Mouse (Mus musculus) kidney, adult 2 months (tissue): Measurements from ENCODE around the gene Adgrg1. TPM values are rescaled to one million over a fixed set of nuclear protein-coding genes. Genes with fewer than 3 reads are reported as not detected.

ENCODE experiments used
- DNase-seq: peaks from one replicate; pipeline ENCODE4 v3.0.0; 2021
- H3K27ac ChIP-seq: fragments of 200-500 bp; 2 replicates; pipeline ENCODE4 v1.5.1; 2012; ENCODE audit warnings: low read depth, low read length, control low read depth, inconsistent platforms; ENCODE audit not compliant: insufficient read depth
- H3K27me3 ChIP-seq: fragments of 200-500 bp; replicated peaks from 2 replicates; pipeline ENCODE4 v1.6.1; 2012; ENCODE audit warnings: mild to moderate bottlenecking, moderate library complexity, low read length, inconsistent platforms; ENCODE audit not compliant: control insufficient read depth, insufficient read depth
- H3K36me3 ChIP-seq: fragments of 200-500 bp; 2 replicates; pipeline ENCODE4 v1.6.1; 2012; ENCODE audit warnings: mild to moderate bottlenecking, moderate library complexity, low read length, inconsistent platforms; ENCODE audit not compliant: control insufficient read depth, insufficient read depth
- H3K4me1 ChIP-seq: fragments of 200-500 bp; 2 replicates; pipeline ENCODE4 v1.6.1; 2011; ENCODE audit warnings: low read length; ENCODE audit not compliant: control insufficient read depth, insufficient read depth
- H3K4me3 ChIP-seq: fragments of 200-500 bp; 2 replicates; pipeline ENCODE4 v1.5.1; 2011; ENCODE audit warnings: mild to moderate bottlenecking, low read depth, low read length, control low read depth; ENCODE audit not compliant: insufficient read depth
- CTCF ChIP-seq: fragments of 200-500 bp; conservative IDR thresholded peaks from 2 replicates; pipeline ENCODE4 v1.5.1; 2011; ENCODE audit warnings: low read depth, mild to moderate bottlenecking, control low read depth, low read length, moderate library complexity, mixed read lengths; ENCODE audit not compliant: insufficient read depth, insufficient read length
- POLR2A ChIP-seq: fragments of 200-500 bp; IDR thresholded peaks from one replicate; pipeline ENCODE4 v1.6.1; 2011; ENCODE audit warnings: low read depth, low read length, control low read depth
- WGBS: fragments of 180-500 bp; shearing (Covaris S2); methylation state at CpG from one replicate; pipeline ENCODE4 v1.1.7; 2018; 5-methylcytosine and 5-hydroxymethylcytosine counted together
- polyA plus RNA-seq: library from polyadenylated mRNA; depleted of rRNA; stranded (reverse); fragments of >200 nt; gene quantifications from 2 replicates; pipeline ENCODE4 v1.2.3, GENCODE M21; 2012

Gene Adgrg1
- polyA plus RNA-seq, 1 experiment = 342 TPM

GRCm38 (mm10) chr8:94956078-94956574, 18.4 kb upstream of the Adgrg1 start:
- Histone ChIP-seq H3K27me3 (no peaks in the 10 kb centered on the region), H3K4me3 (no peak overlapping the region), H3K36me3 (no peaks in the 10 kb centered on the region), H3K4me1 (peaks cover 11% of the 10 kb centered on the region), H3K27ac (peak overlapping the region; percentile 35; the same call in 1 of the 2 replicates)
- 74% methylated on average over 1 of the region's 1 CpGs for WGBS
- no peak for DNase-seq
- no peak for TF ChIP-seq CTCF
- no peak for TF ChIP-seq POLR2A

- TF ChIP-seq POLR2A = no peak
- TF ChIP-seq CTCF = no peak
- H3K36me3 ChIP-seq = no peaks in the 10 kb centered on the region
- WGBS = 55% methylated on average over 1 of the region's 1 CpGs
- H3K27me3 ChIP-seq = no peaks in the 10 kb centered on the region
- H3K4me1 ChIP-seq = peaks cover 21% of the 10 kb centered on the region
- H3K4me3 ChIP-seq = no peak overlapping the region
- no peak overlapping the region for H3K27ac ChIP-seq
- peak; percentile 77 for DNase-seq
Observed at GRCm38 (mm10) chr8:94962201-94962600, 12.3 kb upstream of the Adgrg1 start.

- TF ChIP-seq CTCF = no peak
- no peak for TF ChIP-seq POLR2A
- H3K27ac ChIP-seq = peak overlapping the region; percentile 51; the same call in 1 of the 2 replicates
- H3K36me3 ChIP-seq = no peaks in the 10 kb centered on the region
- DNase-seq = peak; percentile 50
- H3K27me3 ChIP-seq = no peaks in the 10 kb centered on the region
- WGBS = 21% methylated on average over 10 of the region's 10 CpGs
- H3K4me1 ChIP-seq = peaks cover 27% of the 10 kb centered on the region
- no peak overlapping the region for H3K4me3 ChIP-seq
Observed at GRCm38 (mm10) chr8:94964828-94965227, 9.7 kb upstream of the Adgrg1 start.

GRCm38 (mm10) chr8:94966578-94966977, 8.0 kb upstream of the Adgrg1 start:
- H3K36me3 ChIP-seq = no peaks in the 10 kb centered on the region
- peaks cover 25% of the 10 kb centered on the region for H3K4me1 ChIP-seq
- TF ChIP-seq CTCF = peak; percentile 39; the same call in 1 of the 2 replicates
- TF ChIP-seq POLR2A = no peak
- 15% methylated on average over 7 of the region's 7 CpGs for WGBS
- H3K27me3 ChIP-seq = no peaks in the 10 kb centered on the region
- DNase-seq = peak; percentile 75
- no peak overlapping the region for H3K4me3 ChIP-seq
- H3K27ac ChIP-seq = peak overlapping the region; percentile 83

GRCm38 (mm10) chr8:94967071-94967470, 7.5 kb upstream of the Adgrg1 start:
- DNase-seq = peak; percentile 87
- Histone ChIP-seq H3K36me3 (no peaks in the 10 kb centered on the region), H3K27ac (peak overlapping the region; percentile 83), H3K4me3 (no peak overlapping the region), H3K27me3 (no peaks in the 10 kb centered on the region), H3K4me1 (peaks cover 25% of the 10 kb centered on the region)
- TF ChIP-seq POLR2A (no peak), CTCF (no peak)
- WGBS = 15% methylated on average over 4 of the region's 4 CpGs

- 64% methylated on average over 3 of the region's 3 CpGs for WGBS
- DNase-seq = peak; percentile 93
- TF ChIP-seq CTCF = no peak
- no peak for TF ChIP-seq POLR2A
- Histone ChIP-seq H3K4me3 (no peak overlapping the region), H3K36me3 (no peaks in the 10 kb centered on the region), H3K27ac (peak overlapping the region; percentile 83), H3K4me1 (peaks cover 25% of the 10 kb centered on the region), H3K27me3 (no peaks in the 10 kb centered on the region)
Observed at GRCm38 (mm10) chr8:94967554-94967953, 7.0 kb upstream of the Adgrg1 start.

- no peak for DNase-seq
- no peaks in the 10 kb centered on the region for H3K36me3 ChIP-seq
- TF ChIP-seq CTCF (no peak), POLR2A (no peak)
- peak overlapping the region; percentile 0; the same call in 1 of the 2 replicates for H3K27ac ChIP-seq
- H3K27me3 ChIP-seq = no peaks in the 10 kb centered on the region
- H3K4me1 ChIP-seq = peaks cover 30% of the 10 kb centered on the region
- 67% methylated on average over 9 of the region's 9 CpGs for WGBS
- H3K4me3 ChIP-seq = no peak overlapping the region
Observed at GRCm38 (mm10) chr8:94973270-94973669, 1.3 kb upstream of the Adgrg1 start.
